12 mouse cellular contexts compared by ENCODE assay signal in the genomic region with DNA sequence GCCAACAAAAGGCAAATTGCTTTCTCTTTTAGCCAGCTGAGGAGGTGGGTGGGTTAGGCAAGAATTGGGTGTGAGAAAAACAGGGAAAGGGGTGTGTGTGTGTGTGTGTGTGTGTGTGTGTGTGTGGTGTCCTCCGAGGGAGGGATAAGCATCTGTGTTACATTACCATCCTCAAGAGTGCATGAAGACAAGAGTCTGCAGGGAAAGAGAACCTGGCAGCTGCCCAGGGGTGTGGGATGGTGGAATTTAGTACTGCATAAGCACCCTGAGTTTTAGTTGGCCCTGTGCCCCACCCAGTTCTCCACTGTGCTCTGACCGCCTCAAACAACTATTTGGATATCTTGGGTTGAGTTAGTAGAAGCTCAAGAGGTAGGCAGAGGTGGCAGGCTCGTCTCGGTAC. TPM values are rescaled to one million over a fixed set of nuclear protein-coding genes. Genes with fewer than 3 reads are reported as not detected.
DNase-seq lines count a peak whose midpoint lies in the region; ATAC-seq lines count a peak whose summit lies in the region.
"Had no signal": no experiment of that assay in that cellular context is flagged by ENCODE, and none has a peak within 500 bp of the region (broad histone marks: within the 10 kb centered on the region; RNA-seq: fewer than 3 reads in every experiment).

No protein-coding gene starts in this region.

- no peak overlapping the region for H3K4me3 ChIP-seq in heart, embryonic 10.5 days

- WGBS in heart, embryonic 10.5 days = 84% methylated on average over 4 of the region's 4 CpGs

- peaks cover 7% of the 10 kb centered on the region; the same call in 1 of the 2 replicates for H3K9me3 ChIP-seq in heart, embryonic 10.5 days

- no peak overlapping the region for H3K27ac ChIP-seq in heart, embryonic 10.5 days

- intact Hi-C loops in left cerebral cortex, postnatal 10 days (cut with DNase I) = loop anchor here (5.0 kb wide), 1 partner anchor 109 kb away; the partner anchor contains the start of gene Togaram2

- H3K36me3 ChIP-seq in heart, embryonic 10.5 days = no peaks in the 10 kb centered on the region

- peak; percentile 82 for ATAC-seq in frontal cortex, adult (ENCODE audit: low TSS enrichment)
- no peak for ATAC-seq in cerebellum, adult (ENCODE audit: insufficient number of reproducible peaks, low FRiP score, low TSS enrichment)
- ATAC-seq: CD4-positive, CD25-positive, alpha-beta regulatory T cell, adult 4 months had no signal

- H3K27me3 ChIP-seq in heart, embryonic 10.5 days (ENCODE audit: insufficient read depth, poor library complexity, severe bottlenecking) = peaks cover 17% of the 10 kb centered on the region

- peaks cover 10% of the 10 kb centered on the region for H3K4me1 ChIP-seq in heart, embryonic 10.5 days

- DNase-seq in heart, adult 11 months = peak; percentile 90
- no peak for DNase-seq in heart, embryonic 10.5 days (ENCODE audit: low spot score)
- DNase-seq in left cerebral cortex, postnatal 10 days (ENCODE audit: extremely low spot score in 1 of 2, low spot score in 2 of 2) = peak; percentile 11 to 87
- peak; percentile 80 for DNase-seq in right cerebral cortex, postnatal 14 days
- DNase-seq in adrenal gland, adult 18-20 months (ENCODE audit: low spot score in 2 of 2) = no peak
- DNase-seq in thymus, postnatal 14 days = no peak

RNA-seq across cellular contexts. Expression of gene Clip4, which starts 12.7 kb away (rescaled TPM):
- polyA plus RNA-seq in heart, embryonic 10.5 days (2016; fragmentation: Nextera tagmentation; extraction: Ambion mirVana) = 13.9 and 27.9 TPM in 2 replicates
- 10 to 100 TPM; 51.6 to 55.4 TPM for total RNA-seq in left cerebral cortex, postnatal 10 days (2021)
- 10 to 100 TPM; 15.4 to 16.9 TPM for total RNA-seq in adrenal gland, adult 18-20 months (2021)
- total RNA-seq: common myeloid progenitor, adult 5-6 weeks had no signal
- polyA plus RNA-seq: CD4-positive, CD25-positive, alpha-beta regulatory T cell, adult 4 months had no signal

RNA-seq across cellular contexts. Expression of gene Pcare, which starts 28.3 kb away (rescaled TPM):
- 0.03 TPM in 1 of 2 replicates, not detected in the other for polyA plus RNA-seq in heart, embryonic 10.5 days (2016; fragmentation: Nextera tagmentation; extraction: Ambion mirVana)
- under 1 TPM; 0.34 to 0.36 TPM for total RNA-seq in left cerebral cortex, postnatal 10 days (2021)
- total RNA-seq in adrenal gland, adult 18-20 months (2021) = not detected
- total RNA-seq: common myeloid progenitor, adult 5-6 weeks; gastrocnemius, postnatal 4 days; liver, adult 2 months had no signal
- polyA plus RNA-seq: CD4-positive, CD25-positive, alpha-beta regulatory T cell, adult 4 months; liver, adult 2 months had no signal

Comparison
In these comparisons a context has a peak if more than half of its experiments do, and no peak if none do; other contexts are left out.
1. DNase-seq: peak in heart, adult 11 months (single experiment), left cerebral cortex, postnatal 10 days (2 of 2) and right cerebral cortex, postnatal 14 days (single experiment); none in heart, embryonic 10.5 days (single experiment), adrenal gland, adult 18-20 months (0 of 2) and thymus, postnatal 14 days (single experiment).